Mouse (Mus musculus): ENCODE data around the gene Rbms1. TPM values are rescaled to one million over a fixed set of nuclear protein-coding genes. Genes with fewer than 3 reads are reported as not detected.

The Rbms1 gene
- polyA plus RNA-seq, 1 experiment: 42.9 TPM

DNA sequence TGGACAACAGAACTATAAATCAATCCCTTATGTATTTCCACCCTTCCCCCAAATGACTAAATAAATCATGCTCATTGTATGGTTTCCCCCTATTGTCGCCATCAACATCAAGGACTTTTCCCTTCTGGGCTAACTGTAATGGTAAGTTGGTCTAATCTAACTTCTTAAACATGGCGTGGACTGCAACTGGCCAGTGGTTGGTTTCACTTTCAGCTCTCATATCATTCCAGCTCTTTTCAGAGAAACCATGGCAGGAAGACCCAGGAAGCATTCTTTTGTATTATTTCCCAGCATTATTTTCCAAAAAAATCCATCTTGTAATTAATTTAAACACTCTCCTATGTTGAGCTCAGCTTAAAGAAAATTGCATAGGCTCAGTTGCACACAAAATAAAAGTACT, 23.0 kb downstream of the Rbms1 start:
- Histone ChIP-seq H3K4me3 (ENCODE audit: insufficient read depth, poor library complexity, severe bottlenecking) (peak overlapping the region; percentile 19), H3ac (ENCODE audit: control insufficient read depth, insufficient read length, low read depth) (no peak overlapping the region), H3K36me3 (ENCODE audit: control insufficient read depth, insufficient read depth) (no peaks in the 10 kb centered on the region), H3K79me3 (ENCODE audit: low read depth) (peaks cover 10% of the 10 kb centered on the region), H3K27me3 (ENCODE audit: control insufficient read depth, insufficient read depth, insufficient read length) (no peaks in the 10 kb centered on the region), H3K79me2 (ENCODE audit: control insufficient read depth, insufficient read depth) (peaks cover 55% of the 10 kb centered on the region)
- TF ChIP-seq FOSL1 (IDR thresholded peaks at IDR 0.05; ENCODE audit: insufficient read depth, low read length, poor library complexity, severe bottlenecking) (no peak), MYOG (IDR thresholded peaks at IDR 0.05; ENCODE audit: control insufficient read depth, extremely low read depth, insufficient read length) (no peak), CEBPB (IDR thresholded peaks at IDR 0.05; ENCODE audit: low read depth) (no peak), CTCF (IDR thresholded peaks at IDR 0.05; ENCODE audit: control insufficient read depth, insufficient read depth, insufficient read length) (no peak), USF1 (IDR thresholded peaks at IDR 0.05; ENCODE audit: low read depth) (no peak), MYOD1 (IDR thresholded peaks at IDR 0.05; ENCODE audit: control insufficient read depth, insufficient read length, low read depth) (no peak), MAX (IDR thresholded peaks at IDR 0.05) (no peak)

DNA sequence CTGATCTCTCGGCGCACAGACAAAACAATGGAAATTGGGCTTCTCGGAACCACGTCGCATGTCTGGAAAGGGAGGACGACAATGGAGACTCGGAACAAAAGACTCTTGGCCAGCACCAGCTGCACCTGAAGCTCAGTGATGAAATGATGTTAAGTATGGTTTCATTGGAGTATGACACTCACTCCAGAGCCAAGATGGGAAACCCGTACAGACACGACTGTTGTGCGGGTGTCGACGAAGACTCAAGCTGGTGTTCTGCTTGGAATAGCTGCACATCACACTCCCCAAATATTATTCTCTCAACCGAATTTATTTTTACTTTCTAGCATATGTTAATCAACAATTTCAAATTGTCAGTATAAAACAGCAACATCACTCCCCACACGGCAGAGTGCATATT, 26.1 kb downstream of the Rbms1 start:
- no peaks in the 10 kb centered on the region for H3K27me3 ChIP-seq (ENCODE audit: control insufficient read depth, insufficient read depth, insufficient read length)
- no peak overlapping the region for H3ac ChIP-seq (ENCODE audit: control insufficient read depth, insufficient read length, low read depth)
- TF ChIP-seq FOSL1 (IDR thresholded peaks at IDR 0.05; ENCODE audit: insufficient read depth, low read length, poor library complexity, severe bottlenecking) (no peak), CTCF (IDR thresholded peaks at IDR 0.05; ENCODE audit: control insufficient read depth, insufficient read depth, insufficient read length) (no peak), MAX (IDR thresholded peaks at IDR 0.05) (no peak), CEBPB (IDR thresholded peaks at IDR 0.05; ENCODE audit: low read depth) (no peak), MYOG (IDR thresholded peaks at IDR 0.05; ENCODE audit: control insufficient read depth, extremely low read depth, insufficient read length) (no peak), USF1 (IDR thresholded peaks at IDR 0.05; ENCODE audit: low read depth) (no peak)

DNA sequence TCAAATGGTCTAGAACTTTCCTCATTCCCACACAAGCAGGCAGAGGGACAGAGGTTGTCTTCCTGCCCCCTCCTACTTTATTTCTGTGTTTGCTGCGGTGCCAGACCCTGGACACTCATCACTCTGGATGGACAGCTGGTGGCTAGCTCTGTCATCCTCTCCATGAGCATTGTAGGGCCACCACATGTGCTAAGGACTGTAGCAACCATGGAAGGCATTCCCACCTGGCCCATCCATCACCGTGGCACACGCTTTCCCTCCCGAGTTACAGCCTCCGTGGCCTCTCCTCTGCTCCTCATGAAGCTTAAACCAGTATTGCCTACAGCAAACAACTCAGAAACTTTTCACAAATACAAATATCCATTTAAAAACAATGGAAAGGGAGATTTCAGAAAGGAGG, 34.0 kb downstream of the Rbms1 start:
- no peak overlapping the region for H3ac ChIP-seq (ENCODE audit: control insufficient read depth, insufficient read length, low read depth)
- H3K79me2 ChIP-seq (ENCODE audit: control insufficient read depth, insufficient read depth): peaks cover 57% of the 10 kb centered on the region
- TF ChIP-seq FOSL1 (IDR thresholded peaks at IDR 0.05; ENCODE audit: insufficient read depth, low read length, poor library complexity, severe bottlenecking): no peak
- H3K27me3 ChIP-seq (ENCODE audit: control insufficient read depth, insufficient read depth, insufficient read length): no peaks in the 10 kb centered on the region
- no peaks in the 10 kb centered on the region for H3K79me3 ChIP-seq (ENCODE audit: low read depth)
- no peaks in the 10 kb centered on the region for H3K36me3 ChIP-seq (ENCODE audit: control insufficient read depth, insufficient read depth)
- no peak overlapping the region for H3K4me3 ChIP-seq (ENCODE audit: insufficient read depth, poor library complexity, severe bottlenecking)

More for the DNA sequence above, 26.1 kb downstream of the Rbms1 start:
- H3K79me2 ChIP-seq (ENCODE audit: control insufficient read depth, insufficient read depth): peaks cover 60% of the 10 kb centered on the region
- peaks cover 10% of the 10 kb centered on the region for H3K79me3 ChIP-seq (ENCODE audit: low read depth)
- no peaks in the 10 kb centered on the region for H3K36me3 ChIP-seq (ENCODE audit: control insufficient read depth, insufficient read depth)
- no peak overlapping the region for H3K4me3 ChIP-seq (ENCODE audit: insufficient read depth, poor library complexity, severe bottlenecking)

DNA sequence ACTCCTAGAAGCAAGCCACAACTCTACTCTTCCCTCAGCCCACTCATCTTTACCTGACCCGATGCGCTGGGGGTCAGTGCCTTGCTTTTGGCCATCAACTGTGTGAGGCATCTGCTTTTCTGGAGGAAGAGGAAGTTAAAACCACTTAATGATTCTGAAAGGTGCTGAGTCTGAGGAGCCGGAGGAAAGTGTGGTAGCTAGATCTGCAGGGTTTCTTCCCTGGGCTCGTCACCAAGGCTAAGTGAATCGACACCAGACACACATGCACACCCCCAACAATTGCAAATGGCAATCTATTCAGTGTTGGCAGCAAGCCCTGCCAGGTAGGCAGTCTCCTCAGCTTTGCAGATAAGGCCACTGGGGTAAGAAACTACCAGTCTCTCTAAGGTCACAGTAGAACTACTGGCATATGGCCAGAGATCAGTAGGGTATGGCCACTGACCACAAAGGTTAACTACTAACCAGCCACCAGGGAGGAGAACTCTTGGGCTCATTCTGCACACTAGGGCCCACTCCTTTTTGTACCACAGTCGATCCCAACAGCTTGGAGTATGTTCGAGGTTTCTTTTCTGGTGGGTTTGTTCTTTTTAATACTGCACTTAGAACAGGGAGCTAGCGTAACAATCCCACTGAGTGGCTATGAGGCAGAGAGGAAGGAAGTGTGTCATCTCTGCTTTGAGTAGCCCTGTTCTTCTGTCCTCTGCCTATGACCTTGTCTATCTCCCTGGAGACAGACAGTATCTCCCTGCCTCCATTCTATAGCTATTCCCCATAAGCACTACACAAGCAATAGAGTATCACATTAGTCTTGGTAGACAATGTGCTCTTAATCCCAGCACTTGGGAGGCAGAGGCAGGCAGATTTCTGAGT, 34.9 kb downstream of the Rbms1 start:
- H3K36me3 ChIP-seq (ENCODE audit: control insufficient read depth, insufficient read depth): no peaks in the 10 kb centered on the region
- no peak for TF ChIP-seq MYOG (IDR thresholded peaks at IDR 0.05; ENCODE audit: control insufficient read depth, extremely low read depth, insufficient read length)
- peaks cover 62% of the 10 kb centered on the region for H3K79me2 ChIP-seq (ENCODE audit: control insufficient read depth, insufficient read depth)
- no peaks in the 10 kb centered on the region for H3K27me3 ChIP-seq (ENCODE audit: control insufficient read depth, insufficient read depth, insufficient read length)
- H3K4me3 ChIP-seq (ENCODE audit: insufficient read depth, poor library complexity, severe bottlenecking): no peak overlapping the region
- H3ac ChIP-seq (ENCODE audit: control insufficient read depth, insufficient read length, low read depth): no peak overlapping the region
- no peaks in the 10 kb centered on the region for H3K79me3 ChIP-seq (ENCODE audit: low read depth)

DNA sequence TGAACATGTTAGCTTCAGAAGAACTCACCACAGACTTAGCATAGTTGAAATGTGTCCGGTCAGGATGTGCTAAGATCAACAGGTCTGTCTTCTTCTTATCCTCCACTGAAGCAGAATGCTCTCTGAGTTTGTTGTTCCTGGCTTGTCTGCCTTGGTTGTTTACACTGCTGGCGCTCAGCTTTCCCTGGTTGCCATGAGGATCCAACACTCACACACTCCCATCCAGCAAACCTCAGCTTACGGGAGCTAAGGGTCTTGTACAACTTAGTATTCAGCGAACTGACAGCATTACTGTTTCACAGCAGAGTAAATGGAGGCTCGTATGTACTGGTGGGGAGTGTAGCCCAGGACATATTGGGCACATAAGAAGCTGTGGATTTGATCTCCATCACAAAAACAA, 37.9 kb downstream of the Rbms1 start:
- Histone ChIP-seq H3ac (ENCODE audit: control insufficient read depth, insufficient read length, low read depth) (no peak overlapping the region), H3K27me3 (ENCODE audit: control insufficient read depth, insufficient read depth, insufficient read length) (no peaks in the 10 kb centered on the region), H3K36me3 (ENCODE audit: control insufficient read depth, insufficient read depth) (no peaks in the 10 kb centered on the region), H3K79me2 (ENCODE audit: control insufficient read depth, insufficient read depth) (peaks cover 68% of the 10 kb centered on the region), H3K79me3 (ENCODE audit: low read depth) (no peaks in the 10 kb centered on the region), H3K4me3 (ENCODE audit: insufficient read depth, poor library complexity, severe bottlenecking) (no peak overlapping the region)
- no peak for TF ChIP-seq FOSL1 (IDR thresholded peaks at IDR 0.05; ENCODE audit: insufficient read depth, low read length, poor library complexity, severe bottlenecking)

DNA sequence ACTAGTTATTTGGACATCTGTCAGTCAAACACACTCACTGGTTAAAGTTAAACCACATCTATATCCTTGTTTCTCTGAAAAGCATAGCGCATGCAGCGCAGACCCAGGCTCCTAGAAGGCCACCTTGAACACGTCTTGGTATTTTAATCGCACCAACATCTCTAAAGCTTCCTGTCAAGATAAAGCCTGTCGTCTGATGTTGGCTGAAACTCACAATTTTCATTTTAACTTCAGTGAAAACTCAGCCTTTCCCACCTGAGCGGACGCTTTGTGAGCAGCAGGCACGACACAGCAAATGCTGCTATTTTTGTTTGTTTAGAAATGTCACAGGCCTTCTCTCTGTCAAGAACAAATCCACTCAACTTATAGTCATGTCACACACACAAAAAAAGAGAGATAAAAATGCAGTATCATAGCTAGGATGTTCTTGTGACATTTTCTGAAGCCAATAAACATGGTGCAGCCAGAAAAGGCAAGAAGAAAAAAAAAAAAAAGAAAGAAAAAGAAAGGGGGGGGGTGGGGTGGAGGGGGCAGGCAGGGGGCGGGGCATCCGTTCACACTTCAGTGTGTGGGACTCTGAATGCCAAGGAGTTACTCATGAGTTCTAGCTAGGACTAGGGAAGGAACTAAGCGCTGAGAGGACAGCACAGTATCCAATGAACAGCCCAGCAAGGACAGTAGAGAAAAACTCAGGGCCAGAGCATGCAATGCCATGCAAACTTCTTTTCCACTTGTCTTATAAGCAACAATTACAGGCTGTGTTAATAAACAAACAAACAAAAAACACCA, 39.0 kb downstream of the Rbms1 start:
- peaks cover 64% of the 10 kb centered on the region for H3K79me2 ChIP-seq (ENCODE audit: control insufficient read depth, insufficient read depth)
- H3K27me3 ChIP-seq (ENCODE audit: control insufficient read depth, insufficient read depth, insufficient read length): no peaks in the 10 kb centered on the region
- H3K4me3 ChIP-seq (ENCODE audit: insufficient read depth, poor library complexity, severe bottlenecking): no peak overlapping the region
- no peak for TF ChIP-seq FOSL1 (IDR thresholded peaks at IDR 0.05; ENCODE audit: insufficient read depth, low read length, poor library complexity, severe bottlenecking)
- TF ChIP-seq MAX (IDR thresholded peaks at IDR 0.05): no peak
- no peak for TF ChIP-seq CTCF (IDR thresholded peaks at IDR 0.05; ENCODE audit: control insufficient read depth, insufficient read depth, insufficient read length)
- no peak for TF ChIP-seq USF1 (IDR thresholded peaks at IDR 0.05; ENCODE audit: low read depth)
- TF ChIP-seq MYOG (IDR thresholded peaks at IDR 0.05; ENCODE audit: control insufficient read depth, extremely low read depth, insufficient read length): no peak
- no peak for TF ChIP-seq CEBPB (IDR thresholded peaks at IDR 0.05; ENCODE audit: low read depth)
- no peak for TF ChIP-seq MYOD1 (IDR thresholded peaks at IDR 0.05; ENCODE audit: control insufficient read depth, insufficient read length, low read depth)
- no peaks in the 10 kb centered on the region for H3K79me3 ChIP-seq (ENCODE audit: low read depth)
- H3K36me3 ChIP-seq (ENCODE audit: control insufficient read depth, insufficient read depth): no peaks in the 10 kb centered on the region
- H3ac ChIP-seq (ENCODE audit: control insufficient read depth, insufficient read length, low read depth): no peak overlapping the region

Data from C2C12 (cell line).